Mouse (Mus musculus): ENCODE data around the gene Paqr6. TPM values are rescaled to one million over a fixed set of nuclear protein-coding genes. Genes with fewer than 3 reads are reported as not detected.
"Not testable (repeated sequence)": the region's sequence is repeated elsewhere in the genome, so short reads cannot be mapped to it uniquely, and the experiment has no call there.

Gene Paqr6
- polyA plus RNA-seq, 1 experiment from 2014 or later, result 0.94 TPM

- H3K9me3 ChIP-seq (ENCODE audit: control insufficient read depth, low read length), result no peaks in the 10 kb centered on the region
- no peak overlapping the region for H3K9ac ChIP-seq
- H3K4me3 ChIP-seq (replicated peaks; ENCODE audit: low read length), result no peak overlapping the region
- 94% methylated on average over 2 of the region's 2 CpGs for WGBS
- H3K27ac ChIP-seq, result no peak overlapping the region
- H3K4me2 ChIP-seq (replicated peaks), result no peak overlapping the region
- H3K36me3 ChIP-seq (replicated peaks; ENCODE audit: control insufficient read depth, insufficient read depth), result peaks cover 70% of the 10 kb centered on the region
- peaks cover 4% of the 10 kb centered on the region; the same call in 1 of the 2 replicates for H3K27me3 ChIP-seq (ENCODE audit: control insufficient read depth, insufficient read depth, low read length)
- ATAC-seq (ENCODE audit: low FRiP score) (no peak), DNase-seq (ENCODE audit: low spot score) (no peak)
- no peaks in the 10 kb centered on the region for H3K4me1 ChIP-seq (replicated peaks; ENCODE audit: control insufficient read depth, insufficient read depth, low read length)
Measured at GRCm38 (mm10) chr3:88361612-88362313, 2.6 kb upstream of the Paqr6 start.

GRCm38 (mm10) chr3:88363700-88364099 lies 684 bp upstream of the Paqr6 start:
- H3K4me3 ChIP-seq (replicated peaks; ENCODE audit: low read length), result no peak overlapping the region
- peaks cover 50% of the 10 kb centered on the region for H3K36me3 ChIP-seq (replicated peaks; ENCODE audit: control insufficient read depth, insufficient read depth)
- no peak overlapping the region for H3K4me2 ChIP-seq (replicated peaks)
- no peak for ATAC-seq (ENCODE audit: low FRiP score)
- no peaks in the 10 kb centered on the region for H3K4me1 ChIP-seq (replicated peaks; ENCODE audit: control insufficient read depth, insufficient read depth, low read length)
- no peaks in the 10 kb centered on the region for H3K9me3 ChIP-seq (ENCODE audit: control insufficient read depth, low read length)
- DNase-seq (ENCODE audit: low spot score), result no peak
- H3K9ac ChIP-seq, result no peak overlapping the region
- H3K27ac ChIP-seq, result no peak overlapping the region; the same call in 1 of the 2 replicates
- 59% methylated on average over 4 of the region's 4 CpGs for WGBS
- H3K27me3 ChIP-seq (ENCODE audit: control insufficient read depth, insufficient read depth, low read length), result peaks cover 4% of the 10 kb centered on the region; the same call in 1 of the 2 replicates

DNA sequence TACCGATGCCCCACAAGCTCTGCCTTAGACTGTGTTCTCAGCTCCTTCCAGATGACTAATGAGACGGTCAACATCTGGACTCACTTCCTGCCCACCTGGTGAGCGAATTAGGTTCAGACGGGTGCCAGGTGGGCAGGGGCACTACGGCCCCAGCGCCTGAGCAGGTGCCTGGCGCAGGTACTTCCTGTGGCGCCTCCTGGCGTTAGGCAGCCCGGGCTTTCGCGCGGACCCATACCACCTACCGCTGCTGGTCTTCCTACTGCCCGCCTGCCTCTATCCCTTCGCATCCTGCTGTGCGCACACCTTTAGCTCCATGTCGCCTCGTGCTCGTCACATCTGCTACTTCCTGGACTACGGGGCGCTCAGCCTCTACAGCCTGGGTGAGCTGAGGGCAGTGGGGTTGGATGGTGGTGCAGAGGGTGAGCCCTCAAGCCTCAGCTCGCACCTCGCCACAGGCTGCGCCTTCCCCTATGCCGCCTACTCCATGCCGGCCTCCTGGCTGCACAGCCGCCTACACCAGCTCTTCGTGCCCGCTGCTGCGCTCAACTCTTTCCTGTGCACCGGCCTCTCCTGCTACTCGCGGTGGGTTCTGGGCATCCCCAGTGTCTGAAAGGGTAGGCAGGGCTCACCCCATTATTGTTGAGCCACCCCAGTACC lies 1.4 kb downstream of the Paqr6 start:
- DNase-seq (ENCODE audit: low spot score), result no peak
- Histone ChIP-seq H3K27me3 (ENCODE audit: control insufficient read depth, insufficient read depth, low read length) (peaks cover 4% of the 10 kb centered on the region; the same call in 1 of the 2 replicates), H3K4me1 (replicated peaks; ENCODE audit: control insufficient read depth, insufficient read depth, low read length) (no peaks in the 10 kb centered on the region), H3K4me3 (replicated peaks; ENCODE audit: low read length) (no peak overlapping the region), H3K9ac (no peak overlapping the region), H3K9me3 (ENCODE audit: control insufficient read depth, low read length) (peaks cover 7% of the 10 kb centered on the region; the same call in 1 of the 2 replicates), H3K4me2 (replicated peaks) (peak overlapping the region; percentile 21), H3K36me3 (replicated peaks; ENCODE audit: control insufficient read depth, insufficient read depth) (peaks cover 29% of the 10 kb centered on the region), H3K27ac (no peak overlapping the region)
- no peak for ATAC-seq (ENCODE audit: low FRiP score)
- WGBS, result 37% methylated on average over 34 of the region's 34 CpGs

- not testable (repeated sequence) for H3K4me1 ChIP-seq (replicated peaks; ENCODE audit: control insufficient read depth, insufficient read depth, low read length); DNase-seq (ENCODE audit: low spot score); H3K9me3 ChIP-seq (ENCODE audit: control insufficient read depth, low read length); H3K27me3 ChIP-seq (ENCODE audit: control insufficient read depth, insufficient read depth, low read length)
- H3K4me3 ChIP-seq (replicated peaks; ENCODE audit: low read length), result peak overlapping the region; percentile 21
- under 1% methylated on average over 14 of the region's 22 CpGs for WGBS
- peak overlapping the region; percentile 63 for H3K27ac ChIP-seq
- H3K36me3 ChIP-seq (replicated peaks; ENCODE audit: control insufficient read depth, insufficient read depth), result peaks cover 18% of the 10 kb centered on the region
- H3K9ac ChIP-seq, result peak overlapping the region; percentile 16; the same call in 1 of the 2 replicates
- peak; percentile 82 for ATAC-seq (ENCODE audit: low FRiP score)
- H3K4me2 ChIP-seq (replicated peaks), result peak overlapping the region; percentile 28
Measured at GRCm38 (mm10) chr3:88366830-88367428, 2.5 kb downstream of the Paqr6 start.

DNA sequence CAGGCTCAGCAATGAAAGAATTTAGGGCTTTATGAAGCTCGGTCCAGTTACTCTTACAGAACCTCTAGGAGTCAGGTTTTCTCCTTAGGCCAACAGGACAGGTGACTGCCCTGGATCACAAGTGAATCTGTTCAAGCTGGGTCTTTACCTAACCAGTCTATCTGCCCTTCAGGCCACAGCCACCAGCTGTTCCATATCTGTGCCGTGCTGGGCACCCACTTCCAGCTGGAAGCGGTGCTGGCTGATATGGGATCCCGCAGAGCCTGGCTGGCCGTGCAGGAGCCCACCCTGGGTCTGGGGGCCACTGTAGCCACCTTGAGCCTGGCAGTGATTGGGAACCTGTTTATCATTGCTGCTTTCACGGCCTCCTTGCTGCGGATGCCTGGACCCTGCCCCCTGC lies 3.1 kb downstream of the Paqr6 start:
- H3K4me3 ChIP-seq (replicated peaks; ENCODE audit: low read length); H3K9ac ChIP-seq; DNase-seq (ENCODE audit: low spot score); H3K4me2 ChIP-seq (replicated peaks); H3K4me1 ChIP-seq (replicated peaks; ENCODE audit: control insufficient read depth, insufficient read depth, low read length); H3K27ac ChIP-seq; H3K27me3 ChIP-seq (ENCODE audit: control insufficient read depth, insufficient read depth, low read length); H3K9me3 ChIP-seq (ENCODE audit: control insufficient read depth, low read length): not testable (repeated sequence)
- WGBS, result 49% methylated on average over 3 of the region's 7 CpGs
- peaks cover 12% of the 10 kb centered on the region for H3K36me3 ChIP-seq (replicated peaks; ENCODE audit: control insufficient read depth, insufficient read depth)
- peak; percentile 18; the same call in 1 of the 2 replicates for ATAC-seq (ENCODE audit: low FRiP score)

DNA sequence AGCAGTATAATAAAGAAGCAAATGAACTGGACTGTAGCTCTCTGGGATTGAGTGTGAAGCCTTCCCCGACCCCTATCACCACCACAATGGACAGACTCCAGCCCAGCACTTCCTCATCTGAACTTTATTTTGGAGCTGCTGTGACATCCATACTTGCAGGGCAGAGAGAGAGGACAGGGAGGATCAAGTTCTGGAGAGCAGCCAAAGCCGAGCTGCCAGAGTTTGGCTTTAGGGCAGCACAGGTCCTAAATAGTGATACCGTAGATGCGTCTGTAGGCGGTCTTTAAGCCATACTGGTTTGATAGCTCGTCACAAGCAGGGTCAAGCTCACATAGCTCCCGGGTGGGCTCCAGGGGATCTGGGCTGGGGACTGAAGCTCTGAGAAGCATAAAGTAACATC lies 4.1 kb downstream of the Paqr6 start:
- not testable (repeated sequence) for H3K4me3 ChIP-seq (replicated peaks; ENCODE audit: low read length); H3K4me1 ChIP-seq (replicated peaks; ENCODE audit: control insufficient read depth, insufficient read depth, low read length); H3K27me3 ChIP-seq (ENCODE audit: control insufficient read depth, insufficient read depth, low read length); H3K9ac ChIP-seq; H3K27ac ChIP-seq; DNase-seq (ENCODE audit: low spot score); H3K36me3 ChIP-seq (replicated peaks; ENCODE audit: control insufficient read depth, insufficient read depth); H3K9me3 ChIP-seq (ENCODE audit: control insufficient read depth, low read length); H3K4me2 ChIP-seq (replicated peaks); ATAC-seq (ENCODE audit: low FRiP score)
- WGBS, result 92% methylated on average over 7 of the region's 7 CpGs

- H3K4me1 ChIP-seq (replicated peaks; ENCODE audit: control insufficient read depth, insufficient read depth, low read length); H3K4me3 ChIP-seq (replicated peaks; ENCODE audit: low read length); ATAC-seq (ENCODE audit: low FRiP score); H3K4me2 ChIP-seq (replicated peaks); H3K27ac ChIP-seq; H3K27me3 ChIP-seq (ENCODE audit: control insufficient read depth, insufficient read depth, low read length); H3K36me3 ChIP-seq (replicated peaks; ENCODE audit: control insufficient read depth, insufficient read depth); H3K9me3 ChIP-seq (ENCODE audit: control insufficient read depth, low read length); DNase-seq (ENCODE audit: low spot score); H3K9ac ChIP-seq: not testable (repeated sequence)
- WGBS, result 93% methylated on average over 9 of the region's 9 CpGs
Measured at GRCm38 (mm10) chr3:88372643-88373042, 8.3 kb downstream of the Paqr6 start, which contains the start of gene Bglap3. TSS of gene Bglap3 (minus strand) at chr3:88372743.

- WGBS, result 12% methylated on average over 16 of the region's 19 CpGs
- peak; percentile 29 for DNase-seq (ENCODE audit: low spot score)
- Histone ChIP-seq H3K27ac (peak overlapping the region; percentile 55; the same call in 1 of the 2 replicates), H3K9ac (peak overlapping the region; percentile 36; the same call in 1 of the 2 replicates), H3K4me2 (replicated peaks) (peak overlapping the region; percentile 40)
- H3K9me3 ChIP-seq (ENCODE audit: control insufficient read depth, low read length); H3K36me3 ChIP-seq (replicated peaks; ENCODE audit: control insufficient read depth, insufficient read depth); H3K4me1 ChIP-seq (replicated peaks; ENCODE audit: control insufficient read depth, insufficient read depth, low read length); H3K27me3 ChIP-seq (ENCODE audit: control insufficient read depth, insufficient read depth, low read length); H3K4me3 ChIP-seq (replicated peaks; ENCODE audit: low read length): not testable (repeated sequence)
- peak; percentile 88 for ATAC-seq (ENCODE audit: low FRiP score)
Measured at GRCm38 (mm10) chr3:88375750-88376626, 11.6 kb downstream of the Paqr6 start.
